In genomic region chr1:131987432-131987831, GRCm38 (mm10) we compare ENCODE assay signal across 25 mouse cellular contexts. TPM values are rescaled to one million over a fixed set of nuclear protein-coding genes. Genes with fewer than 3 reads are reported as not detected.
A peak's percentile ranks its signal among the peaks of the same experiment; 100 is the strongest.
DNase-seq lines count a peak whose midpoint lies in the region; ATAC-seq and TF ChIP-seq lines count a peak whose summit lies in the region.
"Had no signal": no experiment of that assay in that cellular context is flagged by ENCODE, and none has a peak within 500 bp of the region (broad histone marks: within the 10 kb centered on the region; RNA-seq: fewer than 3 reads in every experiment).

No protein-coding gene starts in this region.

- no peaks in the 10 kb centered on the region for H3K4me1 ChIP-seq in heart, embryonic 15.5 days (replicated peaks)
- 0 out of 2 replicates have a peak, but pooled peaks cover 5% of the 10 kb centered on the region for H3K4me1 ChIP-seq in midbrain, embryonic 15.5 days
- no peaks in the 10 kb centered on the region for H3K4me1 ChIP-seq in midbrain, embryonic 11.5 days (ENCODE audit: control insufficient read depth, insufficient read depth, low read length)
- no peaks in the 10 kb centered on the region for H3K4me1 ChIP-seq in hindbrain, embryonic 16.5 days (ENCODE audit: control insufficient read depth, insufficient read depth, low read depth, low read length)
- H3K4me1 ChIP-seq: forebrain, embryonic 10.5 days; heart, embryonic 13.5 days; hindbrain, embryonic 12.5 days; hindbrain, embryonic 15.5 days; intestine, embryonic 15.5 days had no signal

- no peak overlapping the region for H3K4me3 ChIP-seq in heart, embryonic 15.5 days
- 0 out of 2 replicates have a peak overlapping the region, but pooled peaks have one; percentile 5 for H3K4me3 ChIP-seq in left cerebral cortex, adult 2 months
- no peak overlapping the region for H3K4me3 ChIP-seq in midbrain, embryonic 15.5 days
- H3K4me3 ChIP-seq in midbrain, embryonic 11.5 days (ENCODE audit: low read depth, low read length), result no peak overlapping the region
- no peak overlapping the region for H3K4me3 ChIP-seq in hindbrain, embryonic 16.5 days (ENCODE audit: low read length)
- H3K4me3 ChIP-seq: forebrain, embryonic 10.5 days; forebrain, embryonic 13.5 days; heart, adult 2 months; heart, embryonic 13.5 days; hindbrain, embryonic 12.5 days; hindbrain, embryonic 15.5 days; intestine, embryonic 15.5 days had no signal

- no peak for DNase-seq in heart, postnatal 4 days
- DNase-seq in left cerebral cortex, adult 2 months (ENCODE audit: extremely low spot score in 1 of 2, low spot score in 2 of 2), result no peak
- no peak for DNase-seq in left cerebral cortex, adult 9 months (ENCODE audit: low spot score in 2 of 2)
- DNase-seq in midbrain, embryonic 11.5 days (ENCODE audit: low spot score, missing footprints), result no peak
- DNase-seq: adrenal gland, adult 2 months; adrenal gland, postnatal 14 days; cerebellum, adult 11-12 months; cerebellum, adult 8-10 months; cerebellum, postnatal 10 days; cerebellum, postnatal 36 days; gastrocnemius, postnatal 25 days; heart, adult 2 months; heart, postnatal 14 days; kidney, adult 11 months had no signal

- no peak overlapping the region for H3K9ac ChIP-seq in heart, embryonic 15.5 days
- H3K9ac ChIP-seq in midbrain, embryonic 15.5 days, result no peak overlapping the region
- no peak overlapping the region for H3K9ac ChIP-seq in midbrain, embryonic 11.5 days (ENCODE audit: low read length)
- no peak overlapping the region for H3K9ac ChIP-seq in hindbrain, embryonic 16.5 days (ENCODE audit: low read depth, low read length)
- H3K9ac ChIP-seq: forebrain, embryonic 13.5 days; heart, embryonic 13.5 days; hindbrain, embryonic 12.5 days; hindbrain, embryonic 15.5 days; intestine, embryonic 15.5 days had no signal

- no peak for TF ChIP-seq CTCF in left cerebral cortex, adult 2 months (IDR thresholded peaks at IDR 0.05)

- H3K9me3 ChIP-seq in heart, embryonic 15.5 days (replicated peaks), result no peaks in the 10 kb centered on the region
- no peaks in the 10 kb centered on the region for H3K9me3 ChIP-seq in midbrain, embryonic 15.5 days
- H3K9me3 ChIP-seq in midbrain, embryonic 11.5 days (ENCODE audit: control insufficient read depth, low read length), result no peaks in the 10 kb centered on the region
- H3K9me3 ChIP-seq in hindbrain, embryonic 16.5 days (ENCODE audit: control insufficient read depth, low read length), result no peaks in the 10 kb centered on the region
- H3K9me3 ChIP-seq: forebrain, embryonic 10.5 days; forebrain, embryonic 13.5 days; heart, embryonic 13.5 days; hindbrain, embryonic 12.5 days; hindbrain, embryonic 15.5 days; intestine, embryonic 15.5 days had no signal

- no peaks in the 10 kb centered on the region for H3K36me3 ChIP-seq in heart, embryonic 15.5 days
- no peaks in the 10 kb centered on the region for H3K36me3 ChIP-seq in midbrain, embryonic 15.5 days (replicated peaks)
- no peaks in the 10 kb centered on the region for H3K36me3 ChIP-seq in midbrain, embryonic 11.5 days (ENCODE audit: control insufficient read depth, insufficient read depth, low read length)
- no peaks in the 10 kb centered on the region for H3K36me3 ChIP-seq in hindbrain, embryonic 16.5 days (ENCODE audit: control insufficient read depth, insufficient read depth, low read length)
- H3K36me3 ChIP-seq: heart, embryonic 13.5 days; hindbrain, embryonic 12.5 days; hindbrain, embryonic 15.5 days; intestine, embryonic 15.5 days had no signal

- intact Hi-C loops in left cerebral cortex, adult 2 months (cut with DNase I), result no loop called here

- H3K4me2 ChIP-seq in heart, embryonic 15.5 days, result peak overlapping the region; percentile 38; the same call in 1 of the 2 replicates
- H3K4me2 ChIP-seq in midbrain, embryonic 15.5 days, result no peak overlapping the region
- H3K4me2 ChIP-seq in midbrain, embryonic 11.5 days, result no peak overlapping the region
- no peak overlapping the region for H3K4me2 ChIP-seq in hindbrain, embryonic 16.5 days (ENCODE audit: low read length)
- H3K4me2 ChIP-seq: forebrain, embryonic 13.5 days; heart, embryonic 13.5 days; hindbrain, embryonic 12.5 days; hindbrain, embryonic 15.5 days; intestine, embryonic 15.5 days had no signal

- no peak overlapping the region for H3K27ac ChIP-seq in heart, embryonic 15.5 days
- no peak overlapping the region for H3K27ac ChIP-seq in left cerebral cortex, adult 2 months
- H3K27ac ChIP-seq in midbrain, embryonic 15.5 days, result 0 out of 2 replicates have a peak overlapping the region, but pooled peaks have one; percentile 26
- H3K27ac ChIP-seq in midbrain, embryonic 11.5 days (ENCODE audit: low read depth, low read length), result no peak overlapping the region
- no peak overlapping the region for H3K27ac ChIP-seq in hindbrain, embryonic 16.5 days (ENCODE audit: low read depth, low read length)
- H3K27ac ChIP-seq: forebrain, embryonic 10.5 days; forebrain, embryonic 13.5 days; heart, adult 2 months; heart, embryonic 13.5 days; hindbrain, embryonic 12.5 days; hindbrain, embryonic 15.5 days; intestine, embryonic 15.5 days had no signal

- no peak for ATAC-seq in heart, embryonic 15.5 days (replicated peaks; ENCODE audit: insufficient number of reproducible peaks, insufficient read depth, low FRiP score, low read depth)
- ATAC-seq in midbrain, embryonic 15.5 days (replicated peaks), result no peak
- ATAC-seq in midbrain, embryonic 11.5 days (ENCODE audit: low FRiP score), result no peak
- no peak for ATAC-seq in hindbrain, embryonic 16.5 days
- ATAC-seq: CD4-positive, CD25-positive, alpha-beta regulatory T cell, adult 4 months; forebrain, embryonic 13.5 days; forebrain, embryonic 16.5 days; intestine, embryonic 15.5 days had no signal

- no peaks in the 10 kb centered on the region for H3K27me3 ChIP-seq in heart, embryonic 15.5 days
- no peaks in the 10 kb centered on the region for H3K27me3 ChIP-seq in midbrain, embryonic 15.5 days (replicated peaks)
- H3K27me3 ChIP-seq in midbrain, embryonic 11.5 days (ENCODE audit: control insufficient read depth, insufficient read depth, low read length), result no peaks in the 10 kb centered on the region
- H3K27me3 ChIP-seq in hindbrain, embryonic 16.5 days (replicated peaks; ENCODE audit: control insufficient read depth, insufficient read depth, low read length), result no peaks in the 10 kb centered on the region
- H3K27me3 ChIP-seq: forebrain, embryonic 13.5 days; heart, embryonic 13.5 days; hindbrain, embryonic 12.5 days; hindbrain, embryonic 15.5 days; intestine, embryonic 15.5 days had no signal

- 63% methylated on average over 15 of the region's 15 CpGs for WGBS in heart, embryonic 15.5 days
- 62% methylated on average over 15 of the region's 15 CpGs for WGBS in midbrain, embryonic 15.5 days
- 68% methylated on average over 15 of the region's 15 CpGs for WGBS in midbrain, embryonic 11.5 days
- WGBS in hindbrain, embryonic 16.5 days, result 76% methylated on average over 15 of the region's 15 CpGs

RNA-seq across cellular contexts. Expression of gene Elk4, which starts 20.0 kb away (rescaled TPM):
- polyA plus RNA-seq in heart, embryonic 15.5 days (2015; fragmentation: Nextera tagmentation; extraction: Ambion mirVana), result 14.2 and 20.3 TPM in 2 replicates
- total RNA-seq in heart, postnatal 4 days (2021), result 100 to 1,000 TPM; 104 to 110 TPM
- total RNA-seq in left cerebral cortex, adult 2 months (2021), result 10 to 100 TPM; 55.7 to 57.8 TPM
- 12.7 and 13.1 TPM in 2 replicates for polyA plus RNA-seq in midbrain, embryonic 15.5 days (2015; fragmentation: Nextera tagmentation; extraction: Ambion mirVana)
- 17.2 and 19.5 TPM in 2 replicates for polyA plus RNA-seq in midbrain, embryonic 11.5 days (2014; fragmentation: Nextera tagmentation; extraction: Ambion mirVana)
- polyA plus RNA-seq in hindbrain, embryonic 16.5 days (2015; fragmentation: Nextera tagmentation; extraction: Ambion mirVana), result 10.0 and 10.2 TPM in 2 replicates

RNA-seq across cellular contexts. Expression of gene Slc45a3, which starts 24.7 kb away (rescaled TPM):
- polyA plus RNA-seq in heart, embryonic 15.5 days (2015; fragmentation: Nextera tagmentation; extraction: Ambion mirVana), result 4.0 and 6.0 TPM in 2 replicates
- total RNA-seq in heart, postnatal 4 days (2021), result 1 to 10 TPM; 2.1 to 2.3 TPM
- under 1 TPM; 0.48 to 0.68 TPM for total RNA-seq in left cerebral cortex, adult 2 months (2021)
- 1.9 and 3.5 TPM in 2 replicates for polyA plus RNA-seq in midbrain, embryonic 15.5 days (2015; fragmentation: Nextera tagmentation; extraction: Ambion mirVana)
- 19.5 and 20.5 TPM in 2 replicates for polyA plus RNA-seq in midbrain, embryonic 11.5 days (2014; fragmentation: Nextera tagmentation; extraction: Ambion mirVana)
- polyA plus RNA-seq in hindbrain, embryonic 16.5 days (2015; fragmentation: Nextera tagmentation; extraction: Ambion mirVana), result 0.96 and 1.5 TPM in 2 replicates
